Mouse (Mus musculus) heart, postnatal 14 days (tissue): Measurements from ENCODE around the gene Mlip. TPM values are rescaled to one million over a fixed set of nuclear protein-coding genes. Genes with fewer than 3 reads are reported as not detected.

Experiments
- total RNA-seq, 2 experiments: library from RNA; stranded (reverse); gene quantifications; 2 replicates each; pipeline ENCODE4 v1.2.3; 2021

Gene Mlip
- total RNA-seq, 2 experiments from 2014 or later, result 133 to 137 TPM

Other genes with a start within 250 kb of the Mlip start
- 10 to 100 TPM; 18.7 to 19.9 TPM for gene Lrrc1, start 191.9 kb upstream of the Mlip start, total RNA-seq